Mouse (Mus musculus) spleen, adult 2 months (tissue): ENCODE measurements around the gene Gatad2b. TPM values are rescaled to one million over a fixed set of nuclear protein-coding genes. Genes with fewer than 3 reads are reported as not detected.

ENCODE experiments used
- DNase-seq, 2 experiments: peaks; one replicate each; pipeline versions ENCODE4 v3.0.0 to v3.0.0-alpha.2; 2012 to 2021; ENCODE audit warnings: low spot score in 2 of 2, low read depth in 1 of 2
- H3K27ac ChIP-seq: fragments of 200-500 bp; 2 replicates; pipeline ENCODE4 v1.5.1; 2012; ENCODE audit warnings: low read length, inconsistent platforms; ENCODE audit not compliant: insufficient read depth
- H3K27me3 ChIP-seq: fragments of 200-500 bp; 2 replicates; pipeline ENCODE4 v1.6.1; 2012; ENCODE audit warnings: mild to moderate bottlenecking, moderate library complexity, low read length, inconsistent platforms; ENCODE audit not compliant: control insufficient read depth, insufficient read depth
- H3K36me3 ChIP-seq: fragments of 200-500 bp; 2 replicates; pipeline ENCODE4 v1.6.1; 2012; ENCODE audit warnings: mild to moderate bottlenecking, low read length, inconsistent platforms; ENCODE audit not compliant: control insufficient read depth, insufficient read depth
- H3K4me1 ChIP-seq: fragments of 200-500 bp; 2 replicates; pipeline ENCODE4 v1.6.1; 2011; ENCODE audit warnings: inconsistent platforms; ENCODE audit not compliant: control insufficient read depth, insufficient read depth, insufficient read length
- H3K4me3 ChIP-seq: fragments of 200-500 bp; 2 replicates; pipeline ENCODE4 v1.5.1; 2011; ENCODE audit warnings: mild to moderate bottlenecking, inconsistent platforms; ENCODE audit not compliant: insufficient read depth, insufficient read length; ENCODE audit errors: extremely low read depth
- CTCF ChIP-seq: fragments of 200-500 bp; IDR thresholded peaks from 2 replicates; pipeline ENCODE4 v1.5.1; 2011; ENCODE audit warnings: mild to moderate bottlenecking, inconsistent platforms; ENCODE audit not compliant: insufficient read depth, insufficient read length, insufficient replicate concordance; ENCODE audit errors: extremely low read depth
- POLR2A ChIP-seq: fragments of 200-500 bp; IDR thresholded peaks from 2 replicates; pipeline ENCODE4 v1.6.1; 2011; ENCODE audit warnings: low read depth, low read length, inconsistent platforms
- WGBS: fragments of 180-500 bp; shearing (Covaris S2); methylation state at CpG from one replicate; pipeline ENCODE4 v1.1.7; 2018; 5-methylcytosine and 5-hydroxymethylcytosine counted together
- polyA plus RNA-seq: library from polyadenylated mRNA; depleted of rRNA; stranded (reverse); fragments of >200 nt; gene quantifications from 2 replicates; pipeline ENCODE4 v1.2.3, GENCODE M21; 2012; rRNA removed

Gene Gatad2b
- polyA plus RNA-seq, 1 experiment: 26.9 TPM

GRCm38 (mm10) chr3:90400993-90401392, 108.0 kb downstream of the Gatad2b start:
- TF ChIP-seq POLR2A (no peak), CTCF (no peak)
- H3K4me1 ChIP-seq: no peaks in the 10 kb centered on the region
- no peak overlapping the region for H3K4me3 ChIP-seq
- no peaks in the 10 kb centered on the region for H3K27me3 ChIP-seq
- no peak overlapping the region for H3K27ac ChIP-seq
- WGBS: 88% methylated on average over 4 of the region's 4 CpGs
- peaks cover 41% of the 10 kb centered on the region for H3K36me3 ChIP-seq
- DNase-seq: no peak

GRCm38 (mm10) chr3:90404121-90404520, 111.1 kb downstream of the Gatad2b start:
- DNase-seq: no peak
- 90% methylated on average over 3 of the region's 3 CpGs for WGBS
- Histone ChIP-seq H3K27me3 (no peaks in the 10 kb centered on the region), H3K36me3 (peaks cover 56% of the 10 kb centered on the region), H3K4me1 (no peaks in the 10 kb centered on the region), H3K4me3 (no peak overlapping the region), H3K27ac (no peak overlapping the region)
- no peak for TF ChIP-seq POLR2A
- TF ChIP-seq CTCF: no peak

- no peak for TF ChIP-seq POLR2A
- no peak for TF ChIP-seq CTCF
- no peak overlapping the region for H3K27ac ChIP-seq
- 92% methylated on average over 4 of the region's 4 CpGs for WGBS
- peaks cover 56% of the 10 kb centered on the region for H3K36me3 ChIP-seq
- H3K27me3 ChIP-seq: no peaks in the 10 kb centered on the region
- no peak overlapping the region for H3K4me3 ChIP-seq
- H3K4me1 ChIP-seq: no peaks in the 10 kb centered on the region
- no peak for DNase-seq
Measured at GRCm38 (mm10) chr3:90404609-90405008, 111.6 kb downstream of the Gatad2b start.

- H3K27me3 ChIP-seq: no peaks in the 10 kb centered on the region
- 98% methylated on average over 5 of the region's 5 CpGs for WGBS
- TF ChIP-seq POLR2A (no peak), CTCF (no peak)
- no peak for DNase-seq
- H3K27ac ChIP-seq: no peak overlapping the region
- H3K36me3 ChIP-seq: peaks cover 45% of the 10 kb centered on the region
- no peaks in the 10 kb centered on the region for H3K4me1 ChIP-seq
- H3K4me3 ChIP-seq: no peak overlapping the region
Measured at GRCm38 (mm10) chr3:90406414-90406813, 113.4 kb downstream of the Gatad2b start.

GRCm38 (mm10) chr3:90408721-90409120, 115.7 kb downstream of the Gatad2b start:
- DNase-seq: no peak
- no peak for TF ChIP-seq CTCF
- no peak for TF ChIP-seq POLR2A
- H3K36me3 ChIP-seq: peaks cover 27% of the 10 kb centered on the region
- no peaks in the 10 kb centered on the region for H3K4me1 ChIP-seq
- 57% methylated on average over 3 of the region's 3 CpGs for WGBS
- no peak overlapping the region for H3K27ac ChIP-seq
- no peak overlapping the region for H3K4me3 ChIP-seq
- no peaks in the 10 kb centered on the region for H3K27me3 ChIP-seq

- no peak overlapping the region for H3K4me3 ChIP-seq
- 57% methylated on average over 5 of the region's 5 CpGs for WGBS
- TF ChIP-seq CTCF (peak; percentile 95; the same call in 1 of the 2 replicates), POLR2A (no peak)
- H3K4me1 ChIP-seq: no peaks in the 10 kb centered on the region
- peak in 1 of 2 experiments; percentile 62 for DNase-seq
- H3K27me3 ChIP-seq: no peaks in the 10 kb centered on the region
- H3K27ac ChIP-seq: no peak overlapping the region
- H3K36me3 ChIP-seq: peaks cover 21% of the 10 kb centered on the region
Measured at GRCm38 (mm10) chr3:90412312-90413010, 119.5 kb downstream of the Gatad2b start.

- H3K4me1 ChIP-seq: no peaks in the 10 kb centered on the region
- no peak overlapping the region for H3K27ac ChIP-seq
- no peaks in the 10 kb centered on the region for H3K27me3 ChIP-seq
- peaks cover 21% of the 10 kb centered on the region for H3K36me3 ChIP-seq
- TF ChIP-seq POLR2A: no peak
- TF ChIP-seq CTCF: no peak
- H3K4me3 ChIP-seq: no peak overlapping the region
- 97% methylated on average over 3 of the region's 3 CpGs for WGBS
- DNase-seq: no peak
Measured at GRCm38 (mm10) chr3:90413011-90413396, 120.0 kb downstream of the Gatad2b start.

Other genes starting within 250 kb of the Gatad2b start
- 24.0 and 24.5 TPM in 2 replicates for gene 4933434E20Rik, start 241.5 kb upstream of the Gatad2b start, polyA plus RNA-seq
- 81.5 and 85.5 TPM in 2 replicates for gene Ubap2l, start 240.6 kb upstream of the Gatad2b start, polyA plus RNA-seq
- 127 and 141 TPM in 2 replicates for gene Tpm3, start 220.5 kb upstream of the Gatad2b start, polyA plus RNA-seq
- 0.53 and 0.56 TPM in 2 replicates for gene Nup210l, start 189.0 kb upstream of the Gatad2b start, polyA plus RNA-seq
- gene Rps27, start 79.5 kb upstream of the Gatad2b start, polyA plus RNA-seq: 1,209 and 1,253 TPM in 2 replicates
- 1.6 and 2.6 TPM in 2 replicates for gene Rab13, start 79.5 kb upstream of the Gatad2b start, polyA plus RNA-seq
- 60.3 and 66.4 TPM in 2 replicates for gene Jtb, start 61.6 kb upstream of the Gatad2b start, polyA plus RNA-seq
- gene Creb3l4, start 49.7 kb upstream of the Gatad2b start, polyA plus RNA-seq: 0.21 and 0.56 TPM in 2 replicates
- 40.5 and 43.3 TPM in 2 replicates for gene Slc39a1, start 45.0 kb upstream of the Gatad2b start, polyA plus RNA-seq
- 103 and 105 TPM in 2 replicates for gene Crtc2, start 39.0 kb upstream of the Gatad2b start, polyA plus RNA-seq
- 155 and 178 TPM in 2 replicates for gene Dennd4b, start 28.0 kb upstream of the Gatad2b start, polyA plus RNA-seq
- 10.4 and 11.2 TPM in 2 replicates for gene Slc27a3, start 96.8 kb downstream of the Gatad2b start, polyA plus RNA-seq
- gene Ints3, start 140.4 kb downstream of the Gatad2b start, polyA plus RNA-seq: 19.7 and 21.1 TPM in 2 replicates
- 15.4 and 16.1 TPM in 2 replicates for gene Npr1, start 172.7 kb downstream of the Gatad2b start, polyA plus RNA-seq
- 12.3 and 12.6 TPM in 2 replicates for gene Ilf2, start 182.9 kb downstream of the Gatad2b start, polyA plus RNA-seq
- gene Snapin, start 197.9 kb downstream of the Gatad2b start, polyA plus RNA-seq: 12.4 and 13.2 TPM in 2 replicates
- 32.9 and 34.0 TPM in 2 replicates for gene Chtop, start 216.3 kb downstream of the Gatad2b start, polyA plus RNA-seq
- 15.9 and 28.8 TPM in 2 replicates for gene S100a1, start 221.2 kb downstream of the Gatad2b start, polyA plus RNA-seq
- gene S100a13, start 221.3 kb downstream of the Gatad2b start, polyA plus RNA-seq: 27.0 and 30.0 TPM in 2 replicates
- gene S100a14, start 233.7 kb downstream of the Gatad2b start, polyA plus RNA-seq: 0.06 TPM in 1 of 2 replicates, not detected in the other
- gene S100a16, start 244.1 kb downstream of the Gatad2b start, polyA plus RNA-seq: 15.9 and 18.7 TPM in 2 replicates